Mouse (Mus musculus): ENCODE results near the gene Sost. TPM values are rescaled to one million over a fixed set of nuclear protein-coding genes. Genes with fewer than 3 reads are reported as not detected.

Sost gene
- total RNA-seq, 2 experiments from 2014 or later, result not detected

GRCm38 (mm10) chr11:101953441-101953840 lies 13.4 kb downstream of the Sost start:
- ATAC-seq (replicated peaks; ENCODE audit: poor library complexity, severe bottlenecking), result no peak

- peak; percentile 90 for ATAC-seq (replicated peaks; ENCODE audit: poor library complexity, severe bottlenecking)
Measured at GRCm38 (mm10) chr11:101952541-101953341, 14.1 kb downstream of the Sost start.

- ATAC-seq (replicated peaks; ENCODE audit: poor library complexity, severe bottlenecking), result no peak
Measured at GRCm38 (mm10) chr11:101950021-101950420, 16.8 kb downstream of the Sost start.

- ATAC-seq (replicated peaks; ENCODE audit: poor library complexity, severe bottlenecking), result no peak
Measured at GRCm38 (mm10) chr11:101946525-101946924, 20.3 kb downstream of the Sost start.

GRCm38 (mm10) chr11:101943055-101943454 lies 23.8 kb downstream of the Sost start:
- ATAC-seq (replicated peaks; ENCODE audit: poor library complexity, severe bottlenecking), result no peak

- ATAC-seq (replicated peaks; ENCODE audit: poor library complexity, severe bottlenecking), result no peak
Measured at GRCm38 (mm10) chr11:101937108-101937507, 29.7 kb downstream of the Sost start.

GRCm38 (mm10) chr11:101936421-101936820 lies 30.4 kb downstream of the Sost start:
- no peak for ATAC-seq (replicated peaks; ENCODE audit: poor library complexity, severe bottlenecking)

GRCm38 (mm10) chr11:101935743-101936142 lies 31.1 kb downstream of the Sost start:
- no peak for ATAC-seq (replicated peaks; ENCODE audit: poor library complexity, severe bottlenecking)

GRCm38 (mm10) chr11:101931978-101932377 lies 34.8 kb downstream of the Sost start:
- no peak for ATAC-seq (replicated peaks; ENCODE audit: poor library complexity, severe bottlenecking)

- ATAC-seq (replicated peaks; ENCODE audit: poor library complexity, severe bottlenecking), result no peak
Measured at GRCm38 (mm10) chr11:101928030-101928762, 38.6 kb downstream of the Sost start.

- no peak for ATAC-seq (replicated peaks; ENCODE audit: poor library complexity, severe bottlenecking)
Measured at GRCm38 (mm10) chr11:101926951-101927589, 39.7 kb downstream of the Sost start.

- no peak for ATAC-seq (replicated peaks; ENCODE audit: poor library complexity, severe bottlenecking)
Measured at GRCm38 (mm10) chr11:101925636-101926035, 41.2 kb downstream of the Sost start.

- no peak for ATAC-seq (replicated peaks; ENCODE audit: poor library complexity, severe bottlenecking)
Measured at GRCm38 (mm10) chr11:101924441-101924976, 42.3 kb downstream of the Sost start.

GRCm38 (mm10) chr11:101923988-101924387 lies 42.8 kb downstream of the Sost start:
- ATAC-seq (replicated peaks; ENCODE audit: poor library complexity, severe bottlenecking), result no peak

- ATAC-seq (replicated peaks; ENCODE audit: poor library complexity, severe bottlenecking), result no peak
Measured at GRCm38 (mm10) chr11:101921361-101921952, 45.4 kb downstream of the Sost start.

- peak; percentile 40 for ATAC-seq (replicated peaks; ENCODE audit: poor library complexity, severe bottlenecking)
Measured at GRCm38 (mm10) chr11:101919660-101920059, 47.2 kb downstream of the Sost start.

GRCm38 (mm10) chr11:101918609-101919008 lies 48.2 kb downstream of the Sost start:
- no peak for ATAC-seq (replicated peaks; ENCODE audit: poor library complexity, severe bottlenecking)

GRCm38 (mm10) chr11:101916772-101917171 lies 50.0 kb downstream of the Sost start:
- no peak for ATAC-seq (replicated peaks; ENCODE audit: poor library complexity, severe bottlenecking)

- ATAC-seq (replicated peaks; ENCODE audit: poor library complexity, severe bottlenecking), result no peak
Measured at GRCm38 (mm10) chr11:101913591-101913990, 53.2 kb downstream of the Sost start.
